Mouse (Mus musculus): Measurements from ENCODE around the gene Dmwd. TPM values are rescaled to one million over a fixed set of nuclear protein-coding genes. Genes with fewer than 3 reads are reported as not detected.

Gene Dmwd
- polyA plus RNA-seq, 1 experiment, result 83.1 TPM

- Histone ChIP-seq H3K36me3 (ENCODE audit: control insufficient read depth, insufficient read depth) (no peaks in the 10 kb centered on the region), H3K4me3 (ENCODE audit: insufficient read depth, poor library complexity, severe bottlenecking) (peak overlapping the region; percentile 18), H3K27me3 (ENCODE audit: control insufficient read depth, insufficient read depth, insufficient read length) (no peaks in the 10 kb centered on the region), H3K79me2 (ENCODE audit: control insufficient read depth, insufficient read depth) (peaks cover 17% of the 10 kb centered on the region), H3ac (ENCODE audit: control insufficient read depth, insufficient read length, low read depth) (peak overlapping the region; percentile 13), H3K79me3 (ENCODE audit: low read depth) (peaks cover 5% of the 10 kb centered on the region)
- peak; percentile 77 for TF ChIP-seq CTCF (IDR thresholded peaks at IDR 0.05; ENCODE audit: control insufficient read depth, insufficient read depth, insufficient read length)
- peak; percentile 76 for TF ChIP-seq USF1 (IDR thresholded peaks at IDR 0.05; ENCODE audit: low read depth)
- TF ChIP-seq MYOD1 (IDR thresholded peaks at IDR 0.05; ENCODE audit: control insufficient read depth, insufficient read length, low read depth), result no peak
- no peak for TF ChIP-seq FOSL1 (IDR thresholded peaks at IDR 0.05; ENCODE audit: insufficient read depth, low read length, poor library complexity, severe bottlenecking)
- TF ChIP-seq CEBPB (IDR thresholded peaks at IDR 0.05; ENCODE audit: low read depth), result no peak
- no peak for TF ChIP-seq MYOG (IDR thresholded peaks at IDR 0.05; ENCODE audit: control insufficient read depth, extremely low read depth, insufficient read length)
- TF ChIP-seq MAX (IDR thresholded peaks at IDR 0.05), result peak; percentile 70
Measured at GRCm38 (mm10) chr7:19131324-19131848, 55.4 kb downstream of the Dmwd start.

Small RNA genes within 50 kb of the gene (microRNA-seq; reads per million reads assigned to microRNA genes)
- 0.68 reads per million, percentile 14 among the genes with 10 or more reads in this experiment for gene Mir3100 (ENCODE audit: borderline microRNAs expressed)

Other genes with a start within 250 kb of the Dmwd start
- gene Mill2, start 236.3 kb upstream of the Dmwd start, polyA plus RNA-seq (2012; fragmentation: generic; extraction: Trizol), result 0.18 TPM
- 0.05 TPM for gene Pglyrp1, start 204.9 kb upstream of the Dmwd start, polyA plus RNA-seq (2012; fragmentation: generic; extraction: Trizol)
- 10.8 TPM for gene Ccdc61, start 165.8 kb upstream of the Dmwd start, polyA plus RNA-seq (2012; fragmentation: generic; extraction: Trizol)
- gene Nova2, start 150.3 kb upstream of the Dmwd start, polyA plus RNA-seq (2012; fragmentation: generic; extraction: Trizol), result 0.05 TPM
- not detected for gene Nanos2, start 88.8 kb upstream of the Dmwd start, polyA plus RNA-seq (2012; fragmentation: generic; extraction: Trizol)
- gene Mypop, start 85.0 kb upstream of the Dmwd start, polyA plus RNA-seq (2012; fragmentation: generic; extraction: Trizol), result 17.8 TPM
- 39.4 TPM for gene Irf2bp1, start 72.2 kb upstream of the Dmwd start, polyA plus RNA-seq (2012; fragmentation: generic; extraction: Trizol)
- gene Foxa3, start 52.7 kb upstream of the Dmwd start, polyA plus RNA-seq (2012; fragmentation: generic; extraction: Trizol), result 0.07 TPM
- 84.8 TPM for gene Sympk, start 51.9 kb upstream of the Dmwd start, polyA plus RNA-seq (2012; fragmentation: generic; extraction: Trizol)
- 0.09 TPM for gene Rsph6a, start 21.5 kb upstream of the Dmwd start, polyA plus RNA-seq (2012; fragmentation: generic; extraction: Trizol)
- gene Dmpk, start 7.6 kb downstream of the Dmwd start, polyA plus RNA-seq (2012; fragmentation: generic; extraction: Trizol), result 120 TPM
- 1.6 TPM for gene Six5, start 18.4 kb downstream of the Dmwd start, polyA plus RNA-seq (2012; fragmentation: generic; extraction: Trizol)
- gene Gm4969, start 42.1 kb downstream of the Dmwd start, polyA plus RNA-seq (2012; fragmentation: generic; extraction: Trizol), result not detected
- 7.4 TPM for gene Fbxo46, start 43.6 kb downstream of the Dmwd start, polyA plus RNA-seq (2012; fragmentation: generic; extraction: Trizol)
- gene Qpctl, start 73.1 kb downstream of the Dmwd start, polyA plus RNA-seq (2012; fragmentation: generic; extraction: Trizol), result 12.3 TPM
- 255 TPM for gene Snrpd2, start 73.5 kb downstream of the Dmwd start, polyA plus RNA-seq (2012; fragmentation: generic; extraction: Trizol)
- gene Gipr, start 89.9 kb downstream of the Dmwd start, polyA plus RNA-seq (2012; fragmentation: generic; extraction: Trizol), result 0.43 TPM
- gene Eml2, start 100.2 kb downstream of the Dmwd start, polyA plus RNA-seq (2012; fragmentation: generic; extraction: Trizol), result 16.4 TPM
- 0.05 TPM for gene Gpr4, start 136.3 kb downstream of the Dmwd start, polyA plus RNA-seq (2012; fragmentation: generic; extraction: Trizol)
- 27.5 TPM for gene Opa3, start 152.1 kb downstream of the Dmwd start, polyA plus RNA-seq (2012; fragmentation: generic; extraction: Trizol)
- 145 TPM for gene Vasp, start 195.6 kb downstream of the Dmwd start, polyA plus RNA-seq (2012; fragmentation: generic; extraction: Trizol)
- 0.05 TPM for gene Ppm1n, start 203.8 kb downstream of the Dmwd start, polyA plus RNA-seq (2012; fragmentation: generic; extraction: Trizol)
- 107 TPM for gene Rtn2, start 206.4 kb downstream of the Dmwd start, polyA plus RNA-seq (2012; fragmentation: generic; extraction: Trizol)
- gene Fosb, start 233.8 kb downstream of the Dmwd start, polyA plus RNA-seq (2012; fragmentation: generic; extraction: Trizol), result 1.4 TPM

Measured in C2C12 (cell line).